Mouse (Mus musculus) forebrain, embryonic 12.5 days (tissue): ENCODE data around the gene Eps8l2. TPM values are rescaled to one million over a fixed set of nuclear protein-coding genes. Genes with fewer than 3 reads are reported as not detected.

Source experiments
- ATAC-seq: fragments of 200-750 bp; cut with Nextera tagmentation; 2 replicates; pipeline ENCODE4 v1.8.0; 2017; ENCODE audit warnings: moderate TSS enrichment; ENCODE audit not compliant: low FRiP score
- H3K27ac ChIP-seq: fragments of 300-500 bp; sonication (generic); 2 replicates; pipeline ENCODE4 v1.5.1; 2016; ENCODE audit warnings: mild to moderate bottlenecking
- H3K27me3 ChIP-seq: fragments of 300-500 bp; sonication (generic); 2 replicates; pipeline ENCODE4 v1.6.1; 2016; ENCODE audit warnings: mild to moderate bottlenecking
- H3K36me3 ChIP-seq: fragments of 300-500 bp; sonication (generic); replicated peaks from 2 replicates; pipeline ENCODE4 v1.6.1; 2016; ENCODE audit warnings: mild to moderate bottlenecking
- H3K4me1 ChIP-seq: fragments of 300-500 bp; sonication (generic); 2 replicates; pipeline ENCODE4 v1.6.1; 2016
- H3K4me2 ChIP-seq: fragments of 300-500 bp; sonication (generic); 2 replicates; pipeline ENCODE4 v1.6.1; 2016; ENCODE audit warnings: mild to moderate bottlenecking, moderate library complexity
- H3K4me3 ChIP-seq: fragments of 300-500 bp; sonication (generic); replicated peaks from 2 replicates; pipeline ENCODE4 v1.5.1; 2016; ENCODE audit warnings: mild to moderate bottlenecking
- H3K9ac ChIP-seq: fragments of 300-500 bp; sonication (generic); 2 replicates; pipeline ENCODE4 v1.6.1; 2016; ENCODE audit warnings: mild to moderate bottlenecking
- H3K9me3 ChIP-seq: fragments of 300-500 bp; sonication (generic); 2 replicates; pipeline ENCODE4 v1.6.1; 2016
- WGBS: fragments of 180-500 bp; shearing (Covaris S2); methylation state at CpG from one replicate; pipeline ENCODE4 v1.1.7; 2016; 5-methylcytosine and 5-hydroxymethylcytosine counted together
- polyA plus RNA-seq: library from polyadenylated mRNA; unstranded; fragments of >200 nt; fragmentation: Nextera tagmentation; extraction: Ambion mirVana; gene quantifications from 2 replicates; pipeline ENCODE4 v1.2.1, GENCODE M21; 2016

Eps8l2 gene
- polyA plus RNA-seq, 1 experiment from 2014 or later, result 1.7 TPM

DNA sequence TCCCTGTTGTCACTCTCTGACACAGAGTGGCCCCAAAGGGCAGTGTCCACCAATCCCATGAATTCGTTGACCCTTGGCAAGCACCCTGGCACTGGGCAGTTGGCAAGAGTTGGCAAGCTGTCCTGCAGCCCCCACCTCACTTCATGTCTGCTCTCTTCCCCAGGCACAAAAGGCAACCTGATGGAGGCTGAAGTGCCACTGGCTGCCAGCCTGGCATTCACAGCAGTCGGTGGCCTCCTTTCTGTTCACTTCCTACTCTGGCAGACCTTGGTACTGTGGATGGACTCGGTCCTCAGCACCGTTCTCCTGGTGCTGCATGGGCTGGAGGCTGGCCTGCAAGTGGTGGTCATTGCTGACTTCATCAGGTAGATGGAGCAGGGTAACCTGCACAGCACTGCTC is 3.0 kb upstream of the Eps8l2 start:
- Histone ChIP-seq H3K9me3 (no peaks in the 10 kb centered on the region), H3K36me3 (peaks cover 36% of the 10 kb centered on the region), H3K4me2 (no peak overlapping the region), H3K4me3 (no peak overlapping the region), H3K4me1 (peaks cover 7% of the 10 kb centered on the region), H3K27ac (no peak overlapping the region), H3K27me3 (peaks cover 25% of the 10 kb centered on the region), H3K9ac (no peak overlapping the region)
- no peak for ATAC-seq
- WGBS, result 94% methylated on average over 4 of the region's 4 CpGs

DNA sequence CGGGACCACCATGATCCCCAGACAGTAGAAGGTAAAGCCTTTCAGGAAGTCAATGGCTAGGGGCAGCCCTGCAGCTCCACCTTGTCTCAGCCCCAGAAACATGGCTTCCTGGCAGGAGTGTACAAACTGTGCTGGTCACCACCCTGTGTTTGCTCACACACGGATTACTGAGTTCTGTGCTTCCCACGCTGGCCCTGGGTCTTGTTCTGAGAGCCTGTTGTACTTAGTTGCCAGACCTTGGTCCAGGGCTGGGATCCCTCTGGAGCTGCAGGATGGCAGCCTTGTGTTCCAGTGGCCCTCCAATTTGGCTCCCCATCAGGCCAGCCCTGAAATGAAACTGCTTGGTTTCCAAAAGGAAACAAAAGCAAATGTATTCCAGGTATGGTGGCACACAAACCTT is 2.4 kb upstream of the Eps8l2 start:
- Histone ChIP-seq H3K4me3 (no peak overlapping the region), H3K27ac (no peak overlapping the region), H3K36me3 (peaks cover 36% of the 10 kb centered on the region), H3K27me3 (peaks cover 25% of the 10 kb centered on the region), H3K4me1 (peaks cover 7% of the 10 kb centered on the region), H3K9me3 (no peaks in the 10 kb centered on the region), H3K9ac (no peak overlapping the region), H3K4me2 (no peak overlapping the region)
- no peak for ATAC-seq
- WGBS, result 82% methylated on average over 3 of the region's 3 CpGs

DNA sequence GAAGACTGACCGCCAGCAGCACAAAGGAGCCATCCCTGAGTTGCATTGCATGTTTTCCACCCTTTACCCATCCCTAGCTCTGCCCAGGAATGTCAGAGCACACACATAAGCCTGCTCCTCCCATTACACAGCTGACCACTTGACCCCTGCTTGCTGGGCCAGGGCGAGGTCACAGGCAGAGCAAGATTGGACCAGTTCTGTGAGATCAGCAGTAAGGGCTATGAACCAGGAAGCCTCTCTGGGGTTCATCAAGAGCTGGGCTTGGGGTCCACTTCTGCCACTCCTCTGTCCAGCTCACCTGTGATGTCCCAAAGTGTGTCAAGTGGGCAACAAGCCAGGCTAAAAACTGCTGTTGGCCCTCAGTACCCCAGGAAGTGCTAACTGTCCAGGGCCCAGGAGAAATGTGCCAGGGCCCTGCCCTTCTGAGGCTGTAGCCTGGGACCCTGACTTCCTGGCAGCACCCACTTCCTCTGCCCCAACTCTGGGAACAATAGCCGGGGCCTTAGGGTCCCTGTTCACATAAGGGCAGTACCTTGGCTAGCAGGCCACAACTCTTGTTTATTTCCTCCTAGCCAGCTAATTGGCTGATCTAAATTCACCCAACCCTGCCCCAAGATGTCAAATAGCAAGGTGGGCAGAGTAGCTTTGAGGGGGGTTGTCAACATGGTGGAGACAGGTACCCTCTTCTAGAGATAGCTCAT is 814 bp upstream of the Eps8l2 start:
- no peak overlapping the region for H3K4me3 ChIP-seq
- H3K4me1 ChIP-seq, result peaks cover 7% of the 10 kb centered on the region
- peaks cover 29% of the 10 kb centered on the region for H3K36me3 ChIP-seq
- WGBS, result 87% methylated on average over 3 of the region's 3 CpGs
- no peak overlapping the region for H3K27ac ChIP-seq
- no peak for ATAC-seq
- peaks cover 29% of the 10 kb centered on the region for H3K27me3 ChIP-seq
- H3K9me3 ChIP-seq, result no peaks in the 10 kb centered on the region
- no peak overlapping the region for H3K4me2 ChIP-seq
- no peak overlapping the region for H3K9ac ChIP-seq

DNA sequence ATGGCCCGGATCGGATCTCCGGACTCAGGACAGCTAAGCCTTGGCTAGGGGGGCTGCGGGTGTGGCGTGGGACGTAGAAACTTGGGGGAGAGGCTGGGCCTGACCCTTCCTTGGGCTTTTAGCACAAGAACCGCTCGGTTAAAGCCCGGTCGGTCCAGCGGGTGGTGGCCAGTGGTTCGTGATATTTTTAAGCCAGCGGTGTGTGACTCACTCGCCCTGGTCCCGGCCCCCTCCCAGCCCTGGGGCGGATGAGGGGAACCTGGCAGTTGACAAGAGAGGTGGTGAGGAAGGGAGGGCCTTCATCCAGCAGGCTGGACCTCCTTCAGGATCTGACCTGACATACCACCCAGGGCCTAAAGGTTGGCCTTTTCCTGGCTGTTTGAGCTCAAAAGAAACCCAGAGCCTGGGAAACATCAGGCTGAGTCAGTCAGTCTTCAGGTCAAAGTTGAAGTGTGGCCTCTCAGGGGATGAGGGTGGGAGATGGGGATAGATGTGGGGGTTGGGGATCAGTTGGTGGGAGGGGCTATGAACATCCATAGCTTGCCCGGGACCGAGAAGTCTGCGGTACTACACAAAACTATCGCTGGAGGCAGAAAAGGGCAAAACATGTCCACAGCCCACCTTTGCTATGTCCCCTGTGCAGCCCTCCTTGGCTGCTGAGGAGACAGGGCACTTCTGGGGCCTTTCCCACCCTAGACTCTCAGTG is 688 bp downstream of the Eps8l2 start:
- Histone ChIP-seq H3K4me1 (peaks cover 7% of the 10 kb centered on the region), H3K9ac (peak overlapping the region; percentile 49; the same call in 1 of the 2 replicates), H3K27me3 (peaks cover 32% of the 10 kb centered on the region), H3K36me3 (peaks cover 15% of the 10 kb centered on the region), H3K9me3 (no peaks in the 10 kb centered on the region), H3K27ac (no peak overlapping the region), H3K4me3 (0 out of 2 replicates have a peak overlapping the region, but pooled peaks have one; percentile 0), H3K4me2 (peak overlapping the region; percentile 39)
- 39% methylated on average over 20 of the region's 20 CpGs for WGBS
- no peak for ATAC-seq

DNA sequence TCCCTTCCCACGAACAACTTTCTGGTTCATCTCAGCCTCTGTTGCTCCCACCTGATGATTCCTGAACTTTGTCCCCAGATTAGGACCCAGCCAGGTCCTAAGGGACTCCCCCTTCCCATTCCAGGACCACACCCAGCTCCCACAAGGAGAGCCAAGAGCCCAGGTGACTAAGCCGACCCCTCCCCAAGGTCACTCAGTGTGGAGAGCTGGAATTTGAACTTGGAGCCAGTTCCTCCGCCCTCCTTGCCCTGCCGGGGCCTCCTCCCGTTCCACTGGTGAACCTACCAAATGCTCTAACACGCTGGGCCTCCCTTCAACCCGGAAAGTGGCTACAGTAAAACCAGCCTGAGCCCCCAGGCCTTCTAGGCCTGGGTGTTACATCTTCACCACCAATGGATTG is 1.3 kb downstream of the Eps8l2 start:
- peaks cover 7% of the 10 kb centered on the region for H3K4me1 ChIP-seq
- ATAC-seq, result no peak
- WGBS, result 78% methylated on average over 7 of the region's 7 CpGs
- H3K36me3 ChIP-seq, result peaks cover 9% of the 10 kb centered on the region
- no peak overlapping the region for H3K9ac ChIP-seq
- H3K27me3 ChIP-seq, result peaks cover 32% of the 10 kb centered on the region
- H3K4me3 ChIP-seq, result no peak overlapping the region
- H3K4me2 ChIP-seq, result no peak overlapping the region
- no peak overlapping the region for H3K27ac ChIP-seq
- H3K9me3 ChIP-seq, result no peaks in the 10 kb centered on the region

DNA sequence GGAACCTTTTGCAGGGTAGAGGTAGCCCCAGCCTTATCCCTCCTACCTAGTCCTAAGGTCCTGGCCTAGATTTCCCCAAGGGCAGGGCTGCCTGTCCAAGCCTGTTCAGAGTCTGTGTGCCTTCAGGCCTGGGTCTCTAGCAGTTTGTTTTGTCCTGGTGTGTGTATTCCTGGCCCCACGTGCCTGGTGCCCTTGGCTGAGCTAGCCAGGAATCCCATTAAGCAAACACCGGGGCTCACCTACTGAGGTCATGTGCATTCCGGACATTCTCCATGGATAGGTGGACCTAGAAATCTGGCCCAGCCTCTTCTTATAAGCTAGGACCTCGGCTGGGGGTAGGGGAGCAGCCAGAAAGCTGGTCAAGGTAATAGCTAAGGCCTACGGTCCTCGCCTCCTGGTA is 1.8 kb downstream of the Eps8l2 start:
- H3K9ac ChIP-seq, result no peak overlapping the region
- no peak for ATAC-seq
- H3K4me1 ChIP-seq, result peaks cover 7% of the 10 kb centered on the region

DNA sequence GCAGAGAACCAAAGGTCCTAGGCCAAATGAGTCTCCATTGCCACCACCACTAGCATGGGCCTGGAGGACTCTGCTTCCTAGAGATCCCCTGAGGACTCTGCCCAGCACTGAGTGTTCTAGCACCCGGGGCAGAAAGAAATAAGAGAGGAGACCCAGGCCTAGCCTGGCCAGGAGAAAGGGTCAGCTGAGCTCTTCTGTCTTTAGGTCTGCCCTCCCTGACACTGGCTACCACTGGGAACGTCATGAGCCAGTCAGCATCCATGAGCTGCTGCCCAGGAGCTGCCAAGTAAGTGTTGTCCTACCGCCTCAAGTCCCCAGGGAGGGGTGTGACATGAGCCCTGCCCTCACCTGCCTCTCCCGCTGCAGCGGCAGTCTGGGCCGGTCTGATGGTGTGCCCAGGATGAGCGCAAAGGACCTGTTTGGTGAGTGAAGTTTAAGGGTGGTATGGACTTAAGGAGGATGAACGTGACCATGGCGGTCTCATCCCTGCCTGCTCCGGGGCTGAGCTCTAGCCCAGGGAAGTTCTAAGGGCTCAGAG is 3.1 kb downstream of the Eps8l2 start:
- Histone ChIP-seq H3K9ac (no peak overlapping the region), H3K4me3 (no peak overlapping the region), H3K4me1 (peaks cover 7% of the 10 kb centered on the region), H3K27ac (no peak overlapping the region), H3K9me3 (no peaks in the 10 kb centered on the region), H3K36me3 (no peaks in the 10 kb centered on the region), H3K4me2 (no peak overlapping the region), H3K27me3 (peaks cover 32% of the 10 kb centered on the region)
- ATAC-seq, result no peak
- WGBS, result 79% methylated on average over 10 of the region's 10 CpGs

More for the DNA sequence above, 1.8 kb downstream of the Eps8l2 start:
- H3K27me3 ChIP-seq, result peaks cover 32% of the 10 kb centered on the region
- no peak overlapping the region for H3K27ac ChIP-seq
- H3K4me2 ChIP-seq, result no peak overlapping the region
- H3K36me3 ChIP-seq, result peaks cover 7% of the 10 kb centered on the region
- WGBS, result 86% methylated on average over 6 of the region's 6 CpGs
- H3K4me3 ChIP-seq, result no peak overlapping the region
- H3K9me3 ChIP-seq, result no peaks in the 10 kb centered on the region

DNA sequence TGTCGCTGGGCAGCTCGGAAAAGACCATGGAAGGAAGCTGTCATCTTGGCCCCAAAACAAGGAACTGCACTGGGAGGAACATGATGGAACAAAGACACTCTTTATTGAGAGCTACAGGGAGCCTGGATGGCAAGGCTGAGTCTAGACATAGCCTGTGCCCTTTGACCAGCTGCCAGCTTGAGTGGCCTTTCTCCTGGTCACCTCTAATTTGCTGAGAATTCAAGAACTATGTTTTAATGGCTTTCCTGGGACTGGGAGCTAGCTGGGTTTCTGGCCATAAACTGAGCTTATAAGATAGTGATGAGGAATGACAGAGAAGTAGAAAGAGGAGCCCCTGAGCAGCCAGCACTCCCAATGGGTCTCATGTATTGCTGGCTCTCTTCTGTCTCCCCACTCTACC is 4.5 kb downstream of the Eps8l2 start:
- ATAC-seq, result no peak
- WGBS, result 66% methylated on average over 2 of the region's 2 CpGs
- Histone ChIP-seq H3K36me3 (no peaks in the 10 kb centered on the region), H3K4me1 (peaks cover 7% of the 10 kb centered on the region), H3K4me2 (no peak overlapping the region), H3K27ac (no peak overlapping the region), H3K9me3 (no peaks in the 10 kb centered on the region), H3K27me3 (peaks cover 26% of the 10 kb centered on the region), H3K9ac (no peak overlapping the region), H3K4me3 (no peak overlapping the region)

DNA sequence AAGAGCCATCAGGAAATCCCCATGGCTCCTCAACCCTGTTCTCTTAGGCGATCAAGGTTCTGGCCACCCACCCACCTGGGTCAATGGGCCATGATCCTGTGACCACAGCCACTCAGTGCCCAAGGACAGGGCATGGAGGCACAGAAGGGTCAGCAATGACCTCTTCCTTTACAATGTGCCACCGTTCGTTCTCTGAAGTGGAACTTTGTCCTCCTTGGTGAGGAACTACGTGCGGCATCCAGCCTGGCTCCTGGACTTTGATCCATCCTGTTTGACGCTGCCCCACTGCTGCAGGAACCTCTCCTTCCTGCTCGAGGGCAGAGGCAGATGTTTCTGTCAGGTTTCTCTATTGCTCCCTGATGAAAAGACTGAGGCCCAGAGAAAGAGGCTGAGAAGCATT is 5.0 kb downstream of the Eps8l2 start:
- H3K4me3 ChIP-seq, result no peak overlapping the region
- peaks cover 2% of the 10 kb centered on the region for H3K4me1 ChIP-seq
- no peaks in the 10 kb centered on the region for H3K36me3 ChIP-seq
- H3K4me2 ChIP-seq, result no peak overlapping the region
- no peak overlapping the region for H3K9ac ChIP-seq
- ATAC-seq, result no peak
- WGBS, result 80% methylated on average over 7 of the region's 7 CpGs
- H3K9me3 ChIP-seq, result no peaks in the 10 kb centered on the region
- no peak overlapping the region for H3K27ac ChIP-seq
- H3K27me3 ChIP-seq, result peaks cover 21% of the 10 kb centered on the region

DNA sequence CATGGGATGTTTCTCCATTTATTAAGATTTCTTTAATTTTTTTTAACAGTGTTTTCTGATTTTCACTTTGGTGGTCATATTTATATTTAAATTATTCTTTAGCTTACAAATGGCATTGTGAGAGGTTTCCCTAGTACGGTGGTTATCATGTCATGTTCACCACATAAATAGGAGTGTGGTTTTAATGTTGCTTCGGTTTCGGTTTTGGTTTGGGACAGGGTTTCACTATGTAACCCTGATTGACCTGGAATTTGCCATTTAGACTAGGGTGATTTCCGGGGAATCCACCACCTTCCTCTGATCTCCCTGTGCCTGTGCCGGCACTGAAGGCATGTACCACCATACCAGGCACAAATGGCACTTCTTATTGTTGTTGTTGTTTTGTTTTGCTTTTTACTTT is 6.1 kb downstream of the Eps8l2 start:
- H3K36me3 ChIP-seq, result no peaks in the 10 kb centered on the region
- no peak overlapping the region for H3K4me2 ChIP-seq
- no peaks in the 10 kb centered on the region for H3K9me3 ChIP-seq
- H3K4me3 ChIP-seq, result no peak overlapping the region
- H3K9ac ChIP-seq, result no peak overlapping the region
- WGBS, result 95% methylated on average over 5 of the region's 5 CpGs
- H3K27ac ChIP-seq, result no peak overlapping the region
- no peaks in the 10 kb centered on the region for H3K4me1 ChIP-seq
- peaks cover 10% of the 10 kb centered on the region for H3K27me3 ChIP-seq
- no peak for ATAC-seq

DNA sequence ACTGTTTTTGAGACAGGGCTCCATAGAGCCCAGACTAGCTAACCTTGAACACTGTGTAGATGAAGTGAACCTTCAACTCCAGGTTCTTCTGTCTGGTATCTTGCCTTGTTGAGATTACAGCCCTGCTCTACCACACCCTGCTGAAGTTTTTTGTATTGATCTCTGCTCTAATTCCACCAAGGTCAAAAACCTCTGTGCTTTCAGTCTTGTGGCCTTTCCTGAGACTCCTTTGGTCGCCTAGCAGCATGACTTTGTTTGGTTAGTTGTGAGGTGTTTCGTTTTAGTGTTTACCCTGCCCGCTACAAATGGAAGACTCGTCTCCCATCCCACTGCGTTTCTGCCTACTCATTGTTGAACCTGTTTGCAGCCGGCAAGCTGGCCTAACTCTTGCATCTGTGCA is 12.4 kb downstream of the Eps8l2 start:
- Histone ChIP-seq H3K27ac (no peak overlapping the region), H3K4me1 (peaks cover 4% of the 10 kb centered on the region), H3K4me3 (no peak overlapping the region), H3K9ac (no peak overlapping the region), H3K36me3 (no peaks in the 10 kb centered on the region), H3K9me3 (no peaks in the 10 kb centered on the region), H3K4me2 (no peak overlapping the region), H3K27me3 (no peaks in the 10 kb centered on the region)
- no peak for ATAC-seq
- WGBS, result 83% methylated on average over 6 of the region's 6 CpGs

DNA sequence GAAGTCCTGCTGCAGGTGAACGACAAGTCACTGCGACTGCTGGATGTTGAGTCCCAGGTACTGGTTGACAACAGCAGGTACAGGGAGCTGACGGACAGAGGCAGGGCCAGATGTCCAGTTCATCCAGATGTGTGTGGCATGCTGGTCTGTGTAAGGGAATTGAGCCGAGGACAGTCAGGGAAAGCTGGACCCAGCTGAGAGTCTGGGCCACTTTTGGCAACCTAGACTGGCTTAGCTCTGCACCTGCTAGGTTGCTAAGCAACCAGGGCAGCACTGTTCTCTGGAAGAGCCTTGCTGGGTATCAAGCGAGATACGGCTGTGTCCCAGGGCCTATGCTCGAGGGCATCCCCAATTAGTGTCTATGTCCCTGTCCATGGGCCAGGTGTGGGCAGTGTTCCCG is 16.4 kb downstream of the Eps8l2 start:
- Histone ChIP-seq H3K4me2 (no peak overlapping the region), H3K4me1 (peaks cover 4% of the 10 kb centered on the region), H3K36me3 (no peaks in the 10 kb centered on the region), H3K9me3 (no peaks in the 10 kb centered on the region), H3K4me3 (no peak overlapping the region), H3K27me3 (peaks cover 8% of the 10 kb centered on the region; the same call in 1 of the 2 replicates), H3K9ac (no peak overlapping the region), H3K27ac (no peak overlapping the region)
- no peak for ATAC-seq
- WGBS, result 75% methylated on average over 8 of the region's 8 CpGs
